Mouse (Mus musculus) liver, postnatal 0 days (tissue): ENCODE data around the gene Arhgap25.

Source experiments
- CTCF ChIP-seq: sonication (generic); IDR thresholded peaks from 2 replicates; pipeline ENCODE4 v1.5.1; 2016; ENCODE audit warnings: antibody characterized with exemption, low read depth
- EP300 ChIP-seq: IDR thresholded peaks from 2 replicates; pipeline ENCODE4 v1.6.1; 2016; ENCODE audit warnings: antibody characterized with exemption, low read depth, mild to moderate bottlenecking

GRCm38 (mm10) chr6:87503976-87504375, 29.1 kb downstream of the Arhgap25 start:
- TF ChIP-seq CTCF (no peak), EP300 (no peak)
